Mouse (Mus musculus) layer of hippocampus, adult 11-12 months (tissue): ENCODE data around the gene Rad9a.

Source experiments
- DNase-seq: peaks from one replicate; pipeline ENCODE4 v3.0.0; 2022; ENCODE audit warnings: low spot score

Rad9a gene

GRCm38 (mm10) chr19:4217855-4218254, 16.4 kb upstream of the Rad9a start:
- no peak for DNase-seq

GRCm38 (mm10) chr19:4217140-4217539, 15.7 kb upstream of the Rad9a start:
- no peak for DNase-seq

- DNase-seq: no peak
These were observed 14.7 kb upstream of the Rad9a start for GRCm38 (mm10) chr19:4216041-4216685.

GRCm38 (mm10) chr19:4215451-4215840, 14.0 kb upstream of the Rad9a start:
- DNase-seq: no peak

GRCm38 (mm10) chr19:4214771-4215450, 13.4 kb upstream of the Rad9a start:
- no peak for DNase-seq

- no peak for DNase-seq
These were observed 12.8 kb upstream of the Rad9a start, which contains the start of the genes Clcf1 and AC109138.7 for GRCm38 (mm10) chr19:4214071-4214770. TSS of gene Clcf1 (plus strand) at chr19:4214238. TSS of gene AC109138.7 (plus strand) at chr19:4214357.

GRCm38 (mm10) chr19:4213524-4213974, 12.1 kb upstream of the Rad9a start:
- no peak for DNase-seq

- no peak for DNase-seq
These were observed 10.6 kb upstream of the Rad9a start for GRCm38 (mm10) chr19:4211891-4212588.

GRCm38 (mm10) chr19:4208563-4208962, 7.1 kb upstream of the Rad9a start:
- no peak for DNase-seq

- DNase-seq: peak; percentile 81
These were observed 5.5 kb upstream of the Rad9a start for GRCm38 (mm10) chr19:4206971-4207370.

- DNase-seq: no peak
These were observed 3.4 kb upstream of the Rad9a start for GRCm38 (mm10) chr19:4204889-4205288.

- no peak for DNase-seq
These were observed 2.3 kb upstream of the Rad9a start for GRCm38 (mm10) chr19:4203604-4204326.

GRCm38 (mm10) chr19:4203148-4203547, 1.7 kb upstream of the Rad9a start:
- no peak for DNase-seq

- DNase-seq: no peak
These were observed 687 bp upstream of the Rad9a start for GRCm38 (mm10) chr19:4202149-4202548.

- no peak for DNase-seq
These were observed 4.3 kb downstream of the Rad9a start for GRCm38 (mm10) chr19:4197180-4197579.

- no peak for DNase-seq
These were observed 4.9 kb downstream of the Rad9a start for GRCm38 (mm10) chr19:4196548-4196947.

- DNase-seq: no peak
These were observed 5.4 kb downstream of the Rad9a start for GRCm38 (mm10) chr19:4196048-4196447.

- no peak for DNase-seq
These were observed 6.4 kb downstream of the Rad9a start for GRCm38 (mm10) chr19:4194776-4195650.

GRCm38 (mm10) chr19:4194021-4194724, 7.3 kb downstream of the Rad9a start:
- no peak for DNase-seq

- no peak for DNase-seq
These were observed 8.3 kb downstream of the Rad9a start for GRCm38 (mm10) chr19:4193129-4193528.
